Mouse (Mus musculus) thymus, postnatal 10 days (tissue): ENCODE results near the gene Erbb4.

ENCODE experiments used
- DNase-seq, 2 experiments: peaks; one replicate each; pipeline ENCODE4 v3.0.0; 2021; ENCODE audit warnings: low spot score in 2 of 2

Gene Erbb4

GRCm38 (mm10) chr1:68105834-68106542 is 1001.9 kb downstream of the Erbb4 start:
- no peak for DNase-seq

DNA sequence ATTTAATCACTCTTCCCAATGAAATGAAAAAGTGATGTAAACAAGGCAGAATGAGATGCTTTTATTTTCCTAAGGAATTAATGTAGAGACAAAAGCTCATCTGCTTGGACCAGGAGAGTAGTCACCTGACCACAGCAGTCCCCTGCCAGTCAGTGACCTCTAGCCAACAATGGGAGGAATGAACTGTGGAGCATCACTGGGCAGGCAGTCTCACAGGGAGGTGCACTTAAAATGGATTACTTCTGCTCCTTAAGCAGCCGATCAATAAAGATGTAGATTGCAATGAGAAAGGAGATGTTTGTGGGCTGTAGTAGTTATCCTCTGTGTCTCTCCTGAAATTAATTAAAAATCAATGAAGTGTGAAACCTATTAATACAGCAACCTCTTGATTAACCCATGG is 1018.2 kb downstream of the Erbb4 start:
- no peak for DNase-seq

GRCm38 (mm10) chr1:68056494-68056893 is 1051.4 kb downstream of the Erbb4 start:
- DNase-seq = no peak

DNA sequence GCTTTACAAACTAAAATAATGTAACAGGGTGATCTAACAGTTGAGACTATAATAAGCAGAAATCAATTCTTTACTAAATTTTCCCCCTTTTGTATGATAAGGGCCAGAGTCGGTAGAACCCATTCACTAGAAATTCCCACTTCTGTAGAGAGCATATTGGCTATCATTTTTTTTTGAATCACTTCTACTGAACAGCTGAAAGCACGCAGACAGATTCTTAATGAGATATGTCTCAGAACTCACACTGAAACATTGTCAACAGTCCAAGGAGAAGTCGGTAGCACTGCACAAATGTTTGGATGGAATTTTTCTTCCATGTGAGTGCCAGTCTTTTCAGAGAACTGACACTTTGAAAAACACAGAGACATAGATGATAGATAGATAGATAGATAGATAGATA is 1053.1 kb downstream of the Erbb4 start:
- no peak for DNase-seq

DNA sequence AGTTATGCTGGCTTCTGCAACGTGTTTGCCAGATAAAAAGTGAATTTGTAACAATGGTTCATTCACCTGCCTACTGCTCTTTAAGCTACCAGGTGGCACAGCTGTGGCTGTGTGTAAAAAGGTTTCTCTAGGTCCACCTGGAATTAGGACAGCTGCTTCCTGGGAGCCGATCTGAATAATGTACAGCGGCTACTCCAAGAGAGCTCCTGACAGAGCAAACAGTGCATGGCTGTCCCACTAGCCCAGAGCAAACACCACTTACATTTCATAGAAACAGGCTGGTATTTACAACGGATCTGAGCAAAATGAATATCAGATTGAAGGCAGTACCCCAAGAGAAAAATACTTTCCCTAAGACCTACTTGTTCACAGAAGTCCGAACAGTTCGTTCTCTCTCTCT is 1058.0 kb downstream of the Erbb4 start:
- no peak for DNase-seq

DNA sequence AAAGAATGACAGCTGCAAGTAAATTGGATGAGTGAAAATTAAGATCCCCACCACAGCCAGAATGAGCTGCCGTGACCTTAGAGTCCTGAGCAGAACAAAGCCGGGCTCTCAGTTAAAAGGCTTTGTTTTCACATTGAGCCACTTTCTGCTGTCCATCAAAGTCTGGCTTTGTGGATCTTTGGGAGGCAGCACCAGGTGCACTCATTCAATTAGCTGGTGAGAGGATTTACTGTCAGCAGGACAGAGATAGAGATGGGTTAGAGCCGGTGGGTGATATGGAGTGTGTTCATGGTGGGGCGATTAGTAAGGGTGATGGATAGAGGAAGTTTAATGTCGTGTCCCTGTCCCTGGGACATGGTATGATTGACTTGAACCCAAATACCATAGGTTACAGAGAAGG is 1060.7 kb downstream of the Erbb4 start:
- DNase-seq = no peak

GRCm38 (mm10) chr1:68046551-68046970 is 1061.3 kb downstream of the Erbb4 start:
- no peak for DNase-seq

DNA sequence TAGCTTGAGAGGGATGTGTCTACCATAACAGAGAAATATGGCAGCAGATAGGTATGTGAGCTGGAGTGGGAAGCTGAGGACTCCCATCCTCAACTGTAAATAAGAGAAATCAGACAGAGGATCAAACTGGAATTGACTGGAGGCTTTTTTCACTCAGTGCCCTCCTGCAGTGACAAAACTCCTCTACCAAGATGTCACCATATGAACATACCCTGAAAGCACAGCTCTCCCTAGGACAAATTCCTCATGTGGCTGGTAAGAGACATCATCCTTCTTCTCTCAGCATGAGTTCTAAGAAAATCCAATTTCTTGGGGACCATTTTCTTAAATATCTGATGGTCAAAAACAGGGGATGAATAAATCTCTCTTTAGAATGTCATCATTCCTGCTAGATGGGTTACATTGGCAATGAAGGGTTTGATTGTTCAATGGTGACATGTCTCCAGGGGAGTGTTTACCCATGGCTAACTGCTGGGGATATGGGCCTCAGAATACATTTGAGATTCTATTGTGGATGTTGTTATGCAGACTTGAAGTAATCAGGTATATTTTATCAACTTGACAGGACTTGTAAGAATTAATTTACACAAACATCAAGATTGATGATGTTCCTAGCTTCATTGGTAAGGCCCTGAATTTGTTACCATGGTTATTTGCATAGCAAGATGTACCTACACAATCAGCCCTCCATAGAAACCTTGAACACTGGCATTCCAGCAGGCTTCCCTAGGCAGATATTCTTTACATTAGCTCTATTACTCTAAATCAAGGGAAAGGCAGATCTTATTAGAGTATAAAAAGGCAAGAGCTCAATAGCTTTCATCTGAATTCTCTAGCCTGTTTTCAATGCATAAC is 1083.5 kb downstream of the Erbb4 start:
- no peak for DNase-seq

DNA sequence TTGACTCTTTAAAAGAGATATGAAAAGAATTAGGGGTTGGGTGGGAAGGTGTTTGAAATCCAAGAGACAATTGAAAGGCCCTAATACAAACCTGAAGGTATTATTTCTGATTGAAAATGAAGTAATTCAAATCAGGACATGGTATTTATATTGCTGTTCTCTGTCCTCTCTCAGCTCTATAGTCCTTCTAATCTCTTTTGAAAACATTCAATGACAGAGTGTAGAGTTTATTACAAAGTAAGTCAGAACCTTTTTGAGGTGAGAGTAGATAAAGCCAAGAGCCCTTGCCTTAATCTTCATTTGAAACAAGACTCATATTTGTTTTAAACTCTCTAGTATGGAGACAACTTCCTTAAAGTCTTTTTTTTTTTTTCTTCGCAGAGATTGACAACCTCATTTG is 1087.8 kb downstream of the Erbb4 start:
- no peak for DNase-seq

- DNase-seq = no peak
Measured at GRCm38 (mm10) chr1:68019618-68020017, 1088.2 kb downstream of the Erbb4 start.
